Mouse (Mus musculus) embryo, embryonic 10.5 days (tissue): Measurements from ENCODE around the gene Ndufc1.
"Not testable (repeated sequence)": the region's sequence is repeated elsewhere in the genome, so short reads cannot be mapped to it uniquely, and the experiment has no call there.

Source experiments
- DNase-seq: peaks from one replicate; pipeline ENCODE4 v3.0.0-alpha.2; 2015; ENCODE audit warnings: low spot score

Gene Ndufc1

DNA sequence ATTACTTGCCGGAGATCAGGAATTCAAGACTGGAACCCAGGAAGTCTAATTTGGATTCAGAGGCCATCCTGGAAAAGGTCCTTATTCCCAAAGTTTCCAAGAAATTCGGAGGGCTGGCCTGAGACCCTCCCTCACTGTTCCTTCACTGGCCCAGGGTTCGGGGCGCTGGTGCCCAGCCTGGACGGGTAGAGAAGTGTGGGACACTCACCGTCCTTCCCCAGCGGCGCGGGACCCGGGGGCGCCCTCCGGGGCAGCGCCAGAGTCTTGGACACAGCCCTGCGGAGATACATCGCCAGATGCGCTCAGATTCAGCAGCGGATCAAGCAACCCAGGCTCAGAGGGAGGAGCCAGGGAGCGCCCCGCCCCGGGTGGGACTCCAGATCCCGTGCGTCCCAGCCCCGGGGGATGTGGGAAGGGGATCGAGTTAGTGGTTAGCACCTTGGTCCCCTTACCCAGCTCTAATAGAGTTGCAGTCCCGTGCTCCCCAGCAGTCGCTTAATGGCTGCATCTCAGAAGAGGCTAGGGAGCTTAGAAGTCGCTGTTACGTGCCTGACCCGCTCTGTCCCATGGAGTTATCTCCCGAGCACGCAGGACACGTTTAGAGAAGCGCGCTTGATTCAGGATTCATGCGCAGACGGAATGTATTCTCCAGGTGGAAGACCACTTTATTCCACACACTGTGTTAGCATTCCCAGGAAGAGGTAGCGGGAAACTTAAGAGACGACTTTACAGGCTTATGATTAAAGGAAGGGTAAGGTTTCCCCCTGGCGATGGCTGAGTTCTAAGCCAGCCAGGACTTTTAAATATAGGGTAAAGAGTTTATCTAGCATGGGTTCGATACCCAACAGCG, 12.3 kb downstream of the Ndufc1 start, which contains the start of gene Mgarp:
Gene Mgarp, minus strand, starts transcription at position 520 of the 850 bp plus-strand sequence.
- DNase-seq: peak; percentile 91

DNA sequence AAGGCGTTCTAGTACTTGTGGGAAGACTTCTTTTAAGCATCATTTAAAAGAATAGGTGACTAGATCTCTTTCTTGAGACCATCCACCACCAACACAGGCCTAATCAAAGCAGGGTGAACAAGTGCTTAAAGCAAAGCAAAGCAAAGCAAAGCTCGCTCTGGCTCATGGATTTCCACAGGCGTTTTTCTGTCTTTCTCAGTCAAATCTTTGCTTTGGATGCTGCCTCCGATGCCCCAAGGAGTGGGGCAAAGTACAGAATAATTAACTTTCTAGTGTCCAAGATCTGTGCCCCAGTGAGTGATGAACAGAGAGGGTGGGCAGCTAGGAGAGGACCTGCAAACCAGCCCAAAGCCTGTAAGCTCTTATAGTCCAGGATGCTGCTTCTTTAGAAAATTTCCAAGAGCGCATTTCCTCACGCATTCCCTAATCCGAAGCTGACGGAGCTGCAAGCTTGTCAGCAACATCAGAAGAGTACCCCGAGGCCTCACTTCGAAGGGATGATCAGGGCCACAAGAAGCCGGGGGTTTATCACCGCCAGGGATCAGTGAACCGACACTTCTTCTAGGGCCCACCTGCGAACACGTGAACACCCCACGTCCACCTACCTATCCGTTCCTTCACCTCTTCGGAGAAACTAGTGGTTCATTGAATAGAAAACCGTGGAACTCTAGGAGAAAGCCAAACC, 13.2 kb downstream of the Ndufc1 start:
- no peak for DNase-seq

DNA sequence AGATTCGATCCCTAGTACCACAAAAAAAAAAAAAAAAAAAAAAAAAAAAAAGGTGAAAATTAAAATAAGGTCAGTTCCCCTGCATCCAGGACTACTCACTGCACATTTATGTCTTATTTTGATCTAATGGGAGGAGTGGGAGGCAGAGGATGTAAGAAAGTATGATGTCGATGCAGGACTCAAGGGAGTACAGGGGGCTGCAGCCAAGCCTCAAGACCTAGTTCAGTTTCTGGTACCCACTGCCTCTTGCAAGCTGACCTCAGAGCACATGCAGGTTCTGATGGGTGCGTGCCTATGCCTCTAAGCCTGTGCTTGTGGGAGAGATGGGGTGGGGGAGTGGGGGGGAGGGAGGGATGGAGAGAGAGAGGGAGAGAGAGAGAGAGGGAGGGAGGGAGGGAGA, 13.9 kb downstream of the Ndufc1 start:
- no peak for DNase-seq

DNA sequence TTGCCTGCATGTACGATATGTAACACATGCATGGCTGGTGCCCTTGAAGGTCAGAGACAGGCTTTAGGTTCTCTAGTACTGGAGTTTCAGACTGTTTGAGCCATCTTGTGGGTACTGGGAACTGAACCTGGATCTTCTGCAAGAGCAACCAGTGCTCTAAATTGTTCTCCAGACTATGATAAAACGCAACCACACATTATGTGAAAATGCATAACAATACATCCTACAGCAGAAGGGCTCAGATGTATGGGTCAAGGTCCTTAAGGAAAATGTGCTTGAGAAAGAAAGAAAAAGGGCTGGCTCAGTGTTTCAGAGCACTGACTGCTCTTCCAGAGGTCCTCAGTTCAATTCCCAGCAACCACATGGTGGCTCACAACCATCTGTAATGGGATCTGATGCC, 15.1 kb downstream of the Ndufc1 start:
- DNase-seq: no peak

DNA sequence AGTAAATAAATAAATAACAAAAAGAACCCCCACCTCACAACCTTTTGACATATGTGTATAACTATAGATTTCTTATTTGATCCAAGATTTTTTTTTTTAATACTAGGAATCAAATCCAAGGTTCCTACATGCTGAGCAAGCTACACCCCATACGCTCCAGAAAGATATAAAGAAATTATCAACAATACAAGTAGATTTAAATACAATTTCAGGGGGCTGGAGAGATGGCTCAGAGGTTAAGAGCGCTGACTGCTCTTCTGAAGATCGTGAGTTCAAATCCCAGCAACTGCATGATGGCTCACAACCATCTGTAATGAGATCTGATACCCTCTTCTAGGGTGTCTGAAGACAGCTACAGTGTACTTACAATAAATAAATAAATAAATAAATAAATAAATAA, 15.8 kb downstream of the Ndufc1 start:
- not testable (repeated sequence) for DNase-seq

DNA sequence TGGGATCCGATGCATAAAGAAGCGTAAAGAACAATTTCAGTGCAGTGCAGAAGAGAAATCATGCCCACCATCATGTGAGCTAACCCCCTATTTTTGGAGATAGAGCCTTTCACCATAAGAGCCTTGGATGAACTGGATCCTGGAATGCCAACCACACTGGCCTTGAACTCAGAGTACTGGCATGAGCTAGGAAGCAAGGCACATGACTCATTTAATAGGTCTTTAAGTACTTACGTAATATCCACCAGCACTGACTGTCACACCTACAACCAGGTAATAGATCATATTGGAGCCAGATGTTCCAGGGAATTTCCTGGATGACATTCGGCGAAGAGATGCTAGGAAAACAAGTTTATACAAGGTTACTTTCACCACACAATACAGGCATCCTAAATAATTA, 17.2 kb downstream of the Ndufc1 start:
- no peak for DNase-seq

DNA sequence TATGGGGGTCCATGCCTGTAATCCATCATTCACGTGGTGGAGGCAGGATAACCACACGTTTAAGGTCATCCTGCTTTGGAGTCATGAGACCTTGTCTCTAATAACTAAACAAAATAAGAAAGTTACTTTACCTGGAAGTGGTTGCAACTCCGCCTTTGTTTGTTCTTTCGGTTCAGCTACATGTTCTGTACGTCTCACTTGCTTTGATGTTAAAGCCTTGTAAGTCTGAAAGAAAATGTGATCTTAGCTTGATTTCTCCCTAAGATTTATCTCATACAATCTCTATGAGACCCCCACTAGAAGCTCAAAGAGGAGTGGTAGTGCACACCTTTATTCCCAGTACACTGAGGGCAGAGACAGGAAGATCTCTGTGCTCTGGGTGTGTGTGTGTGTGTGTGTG, 17.7 kb downstream of the Ndufc1 start:
- DNase-seq: no peak

DNA sequence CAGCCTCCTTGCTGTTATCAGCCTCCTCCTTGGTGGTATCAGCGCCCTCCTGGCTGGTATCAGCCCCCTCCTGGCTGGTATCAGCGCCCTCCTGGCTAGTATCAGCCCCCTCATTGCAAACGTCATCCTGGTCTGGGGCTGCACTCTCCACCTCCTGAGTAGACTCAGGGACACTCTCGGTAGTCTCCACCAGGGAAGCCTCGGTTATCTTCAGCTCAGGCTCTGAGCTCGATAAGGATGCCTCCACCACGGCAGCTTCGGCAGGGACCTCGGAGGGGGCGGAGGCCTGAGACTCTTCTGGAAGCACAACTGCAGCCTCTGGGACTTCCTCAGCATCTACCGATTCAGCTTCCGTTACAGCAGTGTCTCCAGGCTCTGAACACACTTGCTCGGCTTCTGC, 19.9 kb downstream of the Ndufc1 start:
- peak; percentile 48 for DNase-seq

DNA sequence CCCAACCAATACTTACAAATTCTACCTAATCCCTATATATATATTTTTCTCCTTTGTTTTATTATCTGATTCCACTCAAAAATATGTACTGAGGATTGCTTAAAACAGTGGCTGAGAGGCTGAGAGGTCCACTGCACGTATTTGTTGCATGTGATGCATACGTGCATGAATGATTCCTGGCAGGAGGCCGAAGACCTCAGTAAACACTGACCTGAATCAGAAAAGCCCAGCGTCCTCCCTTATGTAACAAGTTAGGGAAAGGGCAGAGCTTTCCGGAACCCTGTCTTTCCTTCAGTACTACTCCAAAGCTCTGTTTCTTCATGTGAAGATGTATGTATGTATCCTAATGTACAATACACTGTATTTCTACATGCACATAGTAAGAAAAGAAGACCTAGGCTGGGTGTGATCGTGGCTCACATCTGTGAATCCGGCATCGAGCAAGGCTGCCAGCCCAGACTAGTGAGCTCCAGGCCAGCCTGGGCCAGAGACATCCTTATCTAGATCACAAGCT, 20.9 kb downstream of the Ndufc1 start:
- no peak for DNase-seq

DNA sequence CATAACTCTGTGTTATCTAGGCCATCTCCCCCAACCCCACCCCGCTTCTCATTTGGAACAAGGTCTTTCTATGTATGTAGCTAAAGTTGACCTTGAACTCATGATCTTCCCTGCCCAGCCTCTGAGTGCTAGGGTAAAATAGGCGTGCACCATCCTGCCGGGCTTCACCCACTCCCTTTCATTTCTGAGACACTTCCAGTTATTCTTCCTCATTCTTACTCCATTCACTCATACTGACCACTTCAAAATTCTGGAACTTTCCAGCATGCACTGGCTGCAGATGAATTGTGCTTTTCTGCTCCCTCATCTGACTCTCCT, 21.7 kb downstream of the Ndufc1 start:
- no peak for DNase-seq

DNA sequence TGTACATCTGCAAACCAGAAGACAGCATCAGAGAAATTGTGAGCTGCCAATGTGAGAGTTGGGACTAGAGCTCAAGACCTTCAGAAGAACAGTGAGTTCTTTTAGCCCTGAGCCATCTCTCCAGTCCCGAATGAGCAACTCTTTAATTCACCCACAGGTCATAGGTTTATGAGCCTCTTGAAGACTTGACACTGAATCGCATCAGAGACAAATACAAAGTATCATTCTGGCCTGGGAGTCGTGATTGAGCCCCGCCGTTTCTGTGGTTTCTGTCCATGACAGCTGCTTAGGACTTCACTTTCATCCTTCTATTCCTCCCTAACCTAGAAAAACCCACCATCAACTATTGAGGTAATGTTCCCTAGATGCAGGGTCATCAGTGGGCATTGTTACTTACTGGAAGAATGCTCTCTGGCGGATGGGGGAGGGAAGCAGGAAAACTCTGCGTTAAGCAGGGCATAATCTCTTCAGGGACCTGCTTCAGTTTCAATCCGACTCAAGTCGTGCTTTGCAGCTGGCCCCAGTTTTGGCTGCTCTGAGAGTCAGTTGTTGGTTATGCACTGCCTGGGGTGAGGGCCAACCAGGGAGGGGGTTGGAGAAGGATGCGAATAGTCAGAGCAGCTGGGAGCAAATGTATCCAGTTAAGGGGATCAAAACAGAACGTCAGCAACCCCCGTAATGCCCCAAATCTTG, 22.2 kb downstream of the Ndufc1 start:
- DNase-seq: no peak

DNA sequence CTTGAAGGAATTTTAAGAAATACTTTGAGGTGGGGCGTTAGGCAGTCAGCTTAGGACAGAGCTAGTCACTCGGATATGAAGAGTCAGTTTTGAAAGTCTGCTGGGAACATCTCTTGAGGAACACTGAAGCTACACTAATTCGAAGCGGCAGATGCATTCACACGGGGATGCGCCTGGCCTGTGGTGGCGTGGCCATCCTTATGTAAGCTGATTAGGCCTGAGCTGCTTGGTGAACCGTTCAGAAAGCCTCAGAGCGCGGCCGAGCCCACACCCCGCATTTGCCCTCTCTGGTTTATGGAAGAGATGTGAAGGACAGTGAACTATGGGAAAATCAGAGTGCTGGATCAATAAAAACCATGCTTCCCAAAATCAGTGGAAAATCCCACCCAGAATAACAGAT, 25.4 kb downstream of the Ndufc1 start:
- DNase-seq: peak; percentile 27

DNA sequence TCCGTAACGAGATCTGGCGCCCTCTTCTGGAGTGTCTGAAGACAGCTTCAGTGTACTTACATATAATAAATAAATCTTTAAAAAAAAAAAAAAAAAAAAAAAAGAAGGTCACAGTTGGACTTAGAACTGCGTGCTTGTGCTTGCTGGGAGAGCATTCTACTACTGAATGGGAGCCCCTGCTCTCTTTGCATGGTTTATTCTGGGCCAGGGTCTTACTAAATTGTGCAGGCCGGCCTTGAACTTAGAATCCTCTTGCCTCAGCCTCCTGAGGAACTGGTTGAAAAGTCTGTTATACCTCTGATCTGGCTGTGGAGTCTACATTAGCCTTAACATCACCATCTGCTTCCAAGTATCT, 28.2 kb downstream of the Ndufc1 start:
- no peak for DNase-seq

DNA sequence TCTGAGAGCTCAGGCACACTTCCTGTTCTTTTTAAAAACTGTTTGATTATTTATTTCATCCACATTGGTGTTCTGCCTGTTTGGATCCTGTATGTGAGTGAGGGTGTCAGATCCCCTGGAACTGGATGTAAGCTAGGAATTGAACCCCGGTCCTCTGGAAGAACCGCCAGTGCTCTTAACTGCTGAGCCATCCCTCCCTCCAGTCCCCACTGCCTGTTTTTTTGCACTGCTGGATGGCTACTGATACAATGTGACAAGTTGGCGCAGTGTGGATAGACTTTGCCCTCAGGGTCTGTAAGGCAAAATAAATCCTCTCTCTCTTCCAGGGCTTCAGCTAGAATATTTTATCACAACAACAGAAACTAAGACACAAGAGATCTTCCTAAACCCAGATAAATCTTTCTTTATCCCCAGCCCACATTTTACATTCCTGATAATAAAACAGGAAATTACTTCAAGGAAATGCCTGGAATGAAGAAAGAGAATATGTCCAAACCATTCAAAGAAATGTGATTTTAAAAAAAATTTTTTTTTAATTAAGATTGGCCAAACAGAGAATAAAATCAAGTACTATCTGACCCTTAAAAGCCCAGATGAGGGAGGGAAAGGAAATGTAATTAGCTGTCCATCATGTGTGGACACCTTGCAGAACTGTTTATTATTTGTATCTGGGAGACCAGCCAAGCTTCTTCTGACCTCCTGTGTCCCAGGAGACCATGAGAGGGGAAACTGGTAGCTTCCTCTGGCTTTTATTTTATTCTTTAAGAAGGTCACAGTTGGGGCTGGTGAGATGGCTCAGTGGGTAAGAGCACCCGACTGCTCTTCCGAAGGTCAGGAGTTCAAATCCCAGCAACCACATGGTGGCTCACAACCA, 28.8 kb downstream of the Ndufc1 start:
- DNase-seq: no peak

DNA sequence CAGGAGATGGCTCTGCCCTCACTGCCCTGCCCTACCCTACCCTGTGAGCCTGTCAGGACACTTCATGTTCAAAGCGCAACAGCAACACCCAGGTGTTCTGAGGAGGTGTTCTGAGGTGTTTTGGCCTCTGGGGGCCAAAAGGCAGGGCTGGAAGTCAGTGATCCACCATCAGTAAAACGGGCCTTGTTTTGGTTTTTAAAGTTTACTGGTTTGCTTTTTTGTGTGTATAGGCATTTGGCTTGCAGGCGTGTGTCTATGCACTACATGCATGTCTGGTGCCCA, 30.2 kb downstream of the Ndufc1 start:
- no peak for DNase-seq

DNA sequence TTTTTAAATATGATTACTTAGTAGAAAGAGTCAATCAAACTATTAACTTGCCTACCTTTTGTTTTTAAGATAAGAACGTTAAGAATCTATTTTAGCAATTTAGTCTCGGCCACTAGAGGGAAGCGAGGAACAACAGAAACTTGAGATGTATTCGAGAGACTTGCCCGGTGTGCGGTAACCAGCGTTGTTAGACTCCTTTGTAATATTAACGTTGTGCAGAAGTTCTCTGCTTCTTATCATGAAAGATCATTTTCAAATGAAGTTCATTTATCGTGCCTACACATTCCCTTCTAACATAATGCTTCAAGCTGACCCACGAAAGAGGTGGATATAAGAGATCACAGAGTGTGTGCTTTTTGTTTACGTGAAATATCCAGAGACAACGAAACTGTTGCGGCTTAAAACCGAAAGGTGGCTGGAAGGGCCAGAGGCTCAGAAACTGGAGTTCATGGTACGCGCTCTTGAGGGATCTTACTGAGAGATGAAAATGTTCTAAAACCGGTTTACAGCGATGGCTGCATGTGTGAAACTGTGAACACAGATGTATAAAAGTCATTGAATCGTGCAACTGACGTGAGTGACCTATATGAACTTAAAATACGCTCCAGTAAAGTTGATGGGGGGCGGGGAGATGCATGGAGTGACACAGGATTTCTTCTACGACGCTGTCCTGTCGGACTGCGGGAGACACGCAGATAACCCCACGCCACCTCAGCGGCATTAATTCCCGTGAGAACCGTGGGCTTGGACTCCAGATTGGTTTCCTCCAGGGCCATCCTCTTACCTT, 30.7 kb downstream of the Ndufc1 start:
- peak; percentile 80 for DNase-seq

DNA sequence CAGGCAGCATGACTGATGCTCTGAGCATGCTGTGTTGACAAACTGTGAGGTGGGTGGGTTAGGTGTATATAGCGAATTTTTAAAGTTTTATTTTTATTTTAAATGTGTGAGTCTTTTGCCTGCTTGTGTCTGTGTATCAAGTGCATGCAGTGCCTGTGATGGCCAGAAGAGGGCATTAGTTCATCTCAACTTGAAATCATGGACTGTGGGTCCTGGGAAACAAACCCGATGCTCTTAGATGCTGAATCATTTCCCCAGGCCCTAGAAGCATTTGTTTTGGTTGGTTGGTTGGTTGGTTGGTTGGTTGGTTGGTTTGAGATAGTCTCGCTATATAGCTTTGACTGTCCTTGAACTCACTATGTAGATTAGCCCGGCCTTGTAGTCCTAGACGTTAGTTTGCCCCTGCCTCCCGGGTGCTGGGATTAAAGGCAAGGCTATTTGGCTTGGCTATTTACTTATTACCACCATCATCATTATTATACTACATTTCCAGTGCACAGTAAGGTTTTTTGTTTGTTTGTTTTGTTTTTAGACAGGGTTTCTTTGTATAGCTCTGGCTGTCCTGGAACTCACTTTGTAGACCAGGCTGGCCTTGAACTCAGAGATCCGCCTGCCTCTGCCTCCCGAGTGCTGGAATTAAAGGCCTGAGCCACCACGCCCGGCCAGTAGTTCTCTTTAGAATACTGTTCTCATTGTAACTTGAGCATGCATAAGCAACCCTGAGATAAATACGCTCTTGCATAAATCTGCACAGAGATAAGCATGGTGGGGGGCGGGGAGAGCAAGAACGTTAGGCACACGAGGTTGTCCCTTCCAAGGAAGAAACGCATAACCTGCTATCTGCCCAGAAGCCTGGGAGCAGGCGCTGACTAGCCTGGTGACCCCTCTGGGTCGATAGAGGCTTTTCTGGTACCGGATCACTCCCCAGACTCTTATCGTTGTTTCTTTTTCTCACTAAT, 33.2 kb downstream of the Ndufc1 start:
- peak; percentile 69 for DNase-seq

DNA sequence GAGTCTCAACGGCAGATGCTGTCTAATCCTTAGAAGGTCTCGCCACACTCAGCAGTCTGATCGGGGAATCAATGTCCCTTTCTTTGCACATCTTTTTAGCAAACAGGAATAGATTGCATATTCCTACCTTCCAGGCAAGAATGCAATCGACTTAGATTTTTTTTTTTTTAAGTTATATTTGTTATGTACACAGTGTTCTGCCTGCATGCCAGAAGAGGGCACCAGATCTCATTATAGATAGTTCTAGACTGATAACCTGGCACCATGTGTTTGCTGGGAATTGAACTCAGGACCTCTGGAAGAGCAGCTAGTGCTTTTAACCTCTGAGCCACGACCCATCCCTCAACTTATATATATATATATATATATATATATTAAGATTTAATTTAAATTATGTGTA, 35.2 kb downstream of the Ndufc1 start:
- DNase-seq: no peak

DNA sequence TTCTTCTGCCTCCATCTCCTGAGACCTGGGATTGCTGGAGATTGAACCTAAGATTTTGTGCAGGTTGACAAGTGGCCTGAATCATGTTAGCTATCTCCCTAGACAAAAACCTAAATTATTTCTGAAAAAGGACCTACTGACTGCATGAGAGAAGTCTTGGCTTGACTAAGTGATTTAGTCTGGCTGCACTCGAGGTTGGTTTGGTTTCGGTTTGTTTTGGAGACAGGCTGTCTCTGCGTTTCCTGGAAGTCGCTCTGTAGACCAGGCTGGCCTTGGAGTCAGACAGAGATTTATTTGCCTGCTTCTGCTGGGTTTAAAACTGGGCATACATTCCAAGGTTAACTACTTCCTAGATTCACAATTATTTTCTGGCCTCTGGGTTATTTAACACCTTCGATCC, 35.9 kb downstream of the Ndufc1 start:
- no peak for DNase-seq

DNA sequence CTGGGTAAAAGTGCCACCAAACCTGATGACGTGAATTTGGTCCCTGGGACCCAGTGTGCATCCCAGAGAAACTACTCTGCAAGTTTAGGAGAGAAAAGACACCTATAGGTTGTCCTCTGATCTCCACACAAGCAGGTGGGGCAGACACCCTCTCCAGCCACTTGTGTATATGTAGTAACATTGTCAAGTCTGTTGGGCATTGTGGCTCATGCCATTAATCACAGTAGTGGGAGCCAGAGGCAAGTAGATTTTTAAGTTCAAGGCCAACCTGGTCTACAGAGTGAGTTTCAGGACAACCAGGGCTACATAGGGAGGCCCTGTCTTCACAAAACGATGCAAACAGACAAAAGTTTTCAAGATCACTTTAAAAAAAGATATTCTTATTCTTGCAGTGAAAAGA, 37.0 kb downstream of the Ndufc1 start:
- no peak for DNase-seq
